Mouse (Mus musculus) B cell, adult 62 days (primary cell): ENCODE results near the gene Rufy3. TPM values are rescaled to one million over a fixed set of nuclear protein-coding genes. Genes with fewer than 3 reads are reported as not detected.

Experiments used
- total RNA-seq: library from RNA; stranded (reverse); gene quantifications from 4 replicates; pipeline ENCODE4 v1.2.4, GENCODE M21; 2023

The Rufy3 gene
- total RNA-seq, result 32.2 to 38.8 TPM (median 33.6 TPM) in 4 replicates

DNA sequence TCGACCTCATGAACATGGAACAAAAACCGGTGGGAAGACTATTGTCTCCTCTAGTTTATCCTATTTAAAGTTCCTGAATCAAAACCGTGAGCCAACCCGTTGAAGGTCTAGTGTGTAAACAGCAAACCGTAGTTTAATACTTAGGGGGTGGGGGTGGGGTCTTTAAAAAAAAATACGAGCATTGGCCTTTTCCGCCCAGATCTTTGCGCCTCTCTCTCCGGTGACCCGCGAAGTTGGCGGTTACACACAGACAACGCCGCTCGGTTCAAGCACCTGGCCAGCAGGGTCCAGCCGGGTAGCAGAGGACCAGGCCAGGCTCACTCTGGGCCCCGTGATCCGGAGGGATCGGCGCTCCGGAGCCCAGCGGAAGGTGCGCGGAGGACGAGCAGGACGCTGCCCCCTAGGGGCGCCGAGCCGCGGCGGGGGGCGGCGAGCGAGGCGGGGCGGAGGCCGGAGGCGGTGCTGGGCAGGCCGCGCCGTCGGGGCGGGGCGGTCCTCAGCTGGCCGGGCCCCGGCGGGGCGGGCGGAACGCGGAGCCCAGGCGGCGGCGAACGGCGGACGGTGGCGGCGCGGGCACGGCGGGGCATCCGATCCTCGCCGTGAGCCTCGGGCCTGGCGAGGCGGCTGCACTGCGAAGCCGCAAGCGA lies at the start of gene Rufy3:
Gene Rufy3 (plus strand): TSS at position 540 of the 647 bp plus-strand sequence.

DNA sequence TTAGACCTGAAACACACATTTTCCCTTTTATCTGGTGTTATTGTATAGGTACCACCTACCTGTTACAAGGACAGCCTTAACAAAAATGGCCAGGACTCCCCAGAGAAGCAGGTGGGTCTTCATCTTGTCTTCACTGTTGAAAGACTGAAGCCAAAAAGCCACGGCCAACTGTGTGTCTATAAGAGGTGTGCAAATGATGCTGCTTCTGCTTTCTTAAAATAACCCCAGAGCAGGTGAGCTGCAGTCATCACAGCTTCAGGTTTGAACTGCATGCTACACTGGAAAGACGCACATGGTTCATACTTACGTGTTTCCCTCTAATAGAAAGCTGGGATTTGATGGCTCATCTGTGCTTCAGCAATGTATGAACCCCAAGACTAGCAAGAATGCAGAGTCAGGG lies 37.2 kb upstream of the Rufy3 start, which contains the start of gene Jchain:
Gene Jchain (minus strand): TSS at position 235 of the 400 bp plus-strand sequence.

DNA sequence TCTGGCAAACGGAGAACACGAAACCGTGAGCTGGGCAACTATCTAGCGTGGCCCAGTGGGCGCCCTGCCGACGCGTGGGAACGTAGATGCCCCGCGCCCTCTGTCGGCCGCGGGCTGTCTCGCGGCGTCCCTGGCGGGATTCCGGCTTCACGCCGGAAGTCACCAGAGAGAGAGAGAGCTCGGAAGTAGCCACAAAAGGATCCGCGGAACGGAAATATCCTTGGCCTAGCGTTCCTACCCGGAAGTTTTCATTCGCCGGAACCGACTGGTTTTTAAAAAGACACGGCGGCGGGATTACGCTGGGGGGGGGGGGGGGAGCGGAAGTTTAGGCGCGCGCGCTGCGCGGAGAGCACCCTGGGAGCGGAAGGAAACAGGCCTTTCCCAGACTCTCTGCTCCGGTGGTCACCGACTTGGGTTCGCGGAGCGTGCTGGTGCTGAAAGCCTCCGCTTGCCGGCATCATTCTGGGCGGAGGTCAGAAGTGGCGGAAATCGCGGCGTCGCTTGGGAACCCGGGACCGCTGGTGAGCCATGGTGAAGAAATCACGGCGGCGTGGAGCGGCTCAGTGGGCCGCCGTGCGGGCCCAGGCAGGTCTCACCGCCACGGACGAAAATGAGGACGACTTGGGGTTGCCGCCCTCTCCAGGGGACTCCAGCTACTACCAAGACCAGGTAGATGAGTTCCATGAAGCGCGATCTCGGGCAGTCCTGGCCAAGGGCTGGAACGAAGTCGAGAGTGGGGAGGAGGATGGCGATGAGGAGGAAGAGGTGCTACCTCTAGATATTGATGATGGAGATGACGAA lies 10.6 kb upstream of the Rufy3 start, which contains the start of gene Utp3:
Gene Utp3 (plus strand): TSS at position 377 of the 801 bp plus-strand sequence.

DNA sequence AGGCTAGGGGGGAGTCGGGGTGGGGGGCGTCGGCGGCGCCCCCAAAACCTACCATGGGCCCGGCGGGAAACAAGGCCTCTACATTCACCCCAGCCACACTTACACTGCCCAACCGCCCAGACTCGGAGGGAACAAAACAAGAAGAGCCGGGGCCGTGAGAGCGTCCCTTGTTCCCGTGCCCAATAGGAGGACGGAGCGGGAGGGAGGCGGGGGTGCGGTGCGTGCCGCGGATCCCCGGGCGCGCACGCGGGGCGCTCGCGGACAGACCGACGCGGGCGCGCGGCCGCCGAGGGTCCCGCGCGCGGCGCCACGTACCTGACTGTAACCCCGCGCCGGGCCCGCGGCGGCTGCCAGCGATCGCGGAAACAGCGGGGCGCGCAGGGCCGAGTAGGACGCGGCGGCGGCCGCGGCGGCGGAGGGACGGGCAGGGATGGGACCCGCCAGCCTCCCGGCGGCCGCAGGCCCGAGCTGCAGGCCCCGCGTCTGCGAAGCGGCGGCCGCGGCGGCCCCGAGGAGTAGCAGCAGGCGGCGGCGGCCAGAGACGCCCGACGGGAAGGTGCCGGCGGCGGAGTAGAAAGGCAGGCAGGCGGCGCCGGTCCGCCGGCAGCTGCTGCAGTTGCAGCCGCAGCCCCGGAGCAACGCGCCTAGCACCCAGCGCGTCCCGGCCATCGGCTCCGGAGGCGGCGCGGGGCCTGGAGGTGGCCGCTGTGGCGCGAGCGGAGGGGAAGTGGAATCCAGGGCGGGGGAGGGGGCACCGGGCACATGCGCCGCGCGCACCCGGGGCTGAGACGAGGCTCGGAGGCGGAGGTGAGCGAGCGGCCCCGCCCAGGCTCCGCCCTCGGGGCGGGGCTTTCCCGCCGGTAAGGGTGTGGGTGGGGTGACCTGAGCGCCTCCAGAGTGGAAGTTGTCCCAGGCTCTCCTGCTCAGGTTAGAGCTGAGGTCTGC lies 110.9 kb downstream of the Rufy3 start, which contains the start of gene Grsf1:
Gene Grsf1 (minus strand): TSS at position 729 of the 945 bp plus-strand sequence.

Other genes starting within 250 kb of the Rufy3 start
- not detected in 4 replicates for gene Prol1, start 247.7 kb upstream of the Rufy3 start, total RNA-seq
- not detected in 4 replicates for gene Amtn, start 188.9 kb upstream of the Rufy3 start, total RNA-seq
- not detected in 4 replicates for gene Ambn, start 109.0 kb upstream of the Rufy3 start, total RNA-seq
- not detected in 4 replicates for gene Enam, start 77.1 kb upstream of the Rufy3 start, total RNA-seq
- gene Jchain, start 37.1 kb upstream of the Rufy3 start, total RNA-seq, result 97.9 to 166 TPM (median 146 TPM) in 4 replicates
- gene Utp3, start 10.6 kb upstream of the Rufy3 start, total RNA-seq, result 29.8 to 34.8 TPM (median 32.4 TPM) in 4 replicates
- 40.4 to 50.2 TPM (median 42.5 TPM) in 4 replicates for gene Grsf1, start 111.1 kb downstream of the Rufy3 start, total RNA-seq
- gene Mob1b, start 155.8 kb downstream of the Rufy3 start, total RNA-seq, result 18.6 to 22.1 TPM (median 21.0 TPM) in 4 replicates
- gene Dck, start 200.0 kb downstream of the Rufy3 start, total RNA-seq, result 22.0 to 25.3 TPM (median 23.9 TPM) in 4 replicates